Mouse (Mus musculus): ENCODE data around the gene Gm14214. TPM values are rescaled to one million over a fixed set of nuclear protein-coding genes. Genes with fewer than 3 reads are reported as not detected.

Gm14214 gene
- polyA plus RNA-seq (2014; fragmentation: Illumina TruSeq; extraction: RNeasy Lipid Tissue Mini Kit (QIAGEN cat#74804); ENCODE audit: low read depth, low replicate concordance), result not detected

DNA sequence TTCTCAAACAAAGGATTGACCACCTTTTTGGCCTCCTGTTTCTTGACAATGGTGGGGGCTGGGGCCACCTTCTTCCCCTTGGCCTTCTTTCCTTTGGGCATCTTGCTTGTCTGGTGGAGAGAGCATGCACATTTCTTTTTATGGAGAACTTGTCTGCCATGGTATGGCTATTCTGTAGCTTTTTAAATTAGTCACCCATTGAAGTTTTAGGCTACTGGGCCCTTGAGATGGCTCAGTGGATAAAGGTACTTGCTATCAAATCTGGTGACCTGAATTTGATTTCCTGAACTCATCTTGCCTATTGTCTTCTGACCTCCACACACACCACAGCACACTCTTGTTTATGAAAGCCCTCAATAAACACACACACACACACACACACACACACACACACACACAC is at the start of gene Gm14214:
TSS of gene Gm14214 (minus strand) at position 101 of the 400 bp plus-strand sequence.

DNA sequence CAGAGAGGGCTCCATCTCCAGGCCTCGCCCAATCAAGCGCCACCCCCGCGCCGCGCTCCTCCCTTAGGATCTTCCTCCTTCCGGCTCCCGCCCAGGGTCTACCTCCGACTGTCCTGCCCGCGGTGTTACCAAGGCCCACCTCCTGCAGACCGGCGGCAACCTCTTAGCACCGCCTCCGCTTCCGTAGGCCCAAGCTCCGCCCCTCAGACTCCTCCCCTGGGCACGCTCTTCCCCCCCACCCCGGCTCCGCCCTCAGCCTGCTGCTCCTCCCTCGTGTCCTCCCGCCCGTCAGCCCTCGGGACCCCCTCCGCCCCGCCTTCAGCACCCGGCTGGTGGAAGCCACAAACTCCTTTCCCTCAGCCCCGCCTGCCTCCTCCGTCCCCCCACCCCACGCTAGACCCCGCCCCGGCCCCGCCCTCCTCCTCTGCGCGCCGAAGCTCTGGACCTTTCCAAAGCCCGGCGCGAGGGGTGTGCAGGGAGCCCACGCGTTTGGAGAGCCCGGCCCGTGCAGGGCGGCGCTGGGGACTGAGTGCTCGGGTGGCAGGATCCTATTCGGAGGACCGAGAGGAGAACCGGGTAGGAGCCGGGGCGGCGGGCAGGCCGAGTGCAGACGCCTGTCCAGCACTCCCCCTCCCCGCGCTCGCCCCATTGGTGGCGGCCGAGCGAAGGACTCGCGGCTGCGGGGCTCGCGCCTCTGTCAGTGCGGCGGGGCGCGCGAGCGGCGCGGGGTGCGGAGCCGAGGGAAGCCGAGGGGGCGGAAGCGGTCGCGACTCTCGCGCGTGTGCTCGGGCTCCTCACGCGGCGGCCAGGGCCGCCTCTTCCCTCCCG is 21.0 kb upstream of the Gm14214 start, which contains the start of the genes Raly and a:
TSS of gene Raly (plus strand) at position 441 of the 828 bp plus-strand sequence.
TSS of gene a (plus strand) at position 747 of the 828 bp plus-strand sequence.

Other genes starting within 250 kb of the Gm14214 start
- not detected for gene 1700003F12Rik, start 222.9 kb downstream of the Gm14214 start, polyA plus RNA-seq (2014; fragmentation: Illumina TruSeq; extraction: RNeasy Lipid Tissue Mini Kit (QIAGEN cat#74804); ENCODE audit: low read depth, low replicate concordance)
- not detected for gene Actl10, start 218.3 kb downstream of the Gm14214 start, polyA plus RNA-seq (2014; fragmentation: Illumina TruSeq; extraction: RNeasy Lipid Tissue Mini Kit (QIAGEN cat#74804); ENCODE audit: low read depth, low replicate concordance)
- 0.60 TPM for gene Necab3, start 211.1 kb downstream of the Gm14214 start, polyA plus RNA-seq (2014; fragmentation: Illumina TruSeq; extraction: RNeasy Lipid Tissue Mini Kit (QIAGEN cat#74804); ENCODE audit: low read depth, low replicate concordance)
- gene E2f1, start 200.1 kb downstream of the Gm14214 start, polyA plus RNA-seq (2014; fragmentation: Illumina TruSeq; extraction: RNeasy Lipid Tissue Mini Kit (QIAGEN cat#74804); ENCODE audit: low read depth, low replicate concordance), result 0.42 TPM
- gene Pxmp4, start 166.3 kb downstream of the Gm14214 start, polyA plus RNA-seq (2014; fragmentation: Illumina TruSeq; extraction: RNeasy Lipid Tissue Mini Kit (QIAGEN cat#74804); ENCODE audit: low read depth, low replicate concordance), result 35.2 TPM
- gene Zfp341, start 156.7 kb downstream of the Gm14214 start, polyA plus RNA-seq (2014; fragmentation: Illumina TruSeq; extraction: RNeasy Lipid Tissue Mini Kit (QIAGEN cat#74804); ENCODE audit: low read depth, low replicate concordance), result 2.6 TPM
- gene 4930519P11Rik, start 156.6 kb downstream of the Gm14214 start, polyA plus RNA-seq (2014; fragmentation: Illumina TruSeq; extraction: RNeasy Lipid Tissue Mini Kit (QIAGEN cat#74804); ENCODE audit: low read depth, low replicate concordance), result not detected
- 123 TPM for gene Chmp4b, start 118.3 kb downstream of the Gm14214 start, polyA plus RNA-seq (2014; fragmentation: Illumina TruSeq; extraction: RNeasy Lipid Tissue Mini Kit (QIAGEN cat#74804); ENCODE audit: low read depth, low replicate concordance)
- gene Raly, start 21.1 kb upstream of the Gm14214 start, polyA plus RNA-seq (2014; fragmentation: Illumina TruSeq; extraction: RNeasy Lipid Tissue Mini Kit (QIAGEN cat#74804); ENCODE audit: low read depth, low replicate concordance), result 106 TPM
- gene a, start 21.4 kb upstream of the Gm14214 start, polyA plus RNA-seq (2014; fragmentation: Illumina TruSeq; extraction: RNeasy Lipid Tissue Mini Kit (QIAGEN cat#74804); ENCODE audit: low read depth, low replicate concordance), result not detected
- gene Eif2s2, start 122.9 kb upstream of the Gm14214 start, polyA plus RNA-seq (2014; fragmentation: Illumina TruSeq; extraction: RNeasy Lipid Tissue Mini Kit (QIAGEN cat#74804); ENCODE audit: low read depth, low replicate concordance), result 72.9 TPM
- gene Gm14226, start 248.2 kb upstream of the Gm14214 start, polyA plus RNA-seq (2014; fragmentation: Illumina TruSeq; extraction: RNeasy Lipid Tissue Mini Kit (QIAGEN cat#74804); ENCODE audit: low read depth, low replicate concordance), result 0.34 TPM

Data from heart, adult 10 weeks (tissue).